Mouse (Mus musculus) layer of hippocampus, postnatal 14 days (tissue): ENCODE measurements at regions not wholly inside any gene's neighbourhood (a gene's known extent, or its start where the extent isn't known, plus 50 kb on each side); places are given as distances from the start of the nearest gene placed in this dataset.

Experiments
- DNase-seq, 2 experiments: peaks; one replicate each; pipeline ENCODE4 v3.0.0; 2021 to 2022; ENCODE audit warnings: low spot score in 2 of 2, mixed read lengths in 1 of 2

DNA sequence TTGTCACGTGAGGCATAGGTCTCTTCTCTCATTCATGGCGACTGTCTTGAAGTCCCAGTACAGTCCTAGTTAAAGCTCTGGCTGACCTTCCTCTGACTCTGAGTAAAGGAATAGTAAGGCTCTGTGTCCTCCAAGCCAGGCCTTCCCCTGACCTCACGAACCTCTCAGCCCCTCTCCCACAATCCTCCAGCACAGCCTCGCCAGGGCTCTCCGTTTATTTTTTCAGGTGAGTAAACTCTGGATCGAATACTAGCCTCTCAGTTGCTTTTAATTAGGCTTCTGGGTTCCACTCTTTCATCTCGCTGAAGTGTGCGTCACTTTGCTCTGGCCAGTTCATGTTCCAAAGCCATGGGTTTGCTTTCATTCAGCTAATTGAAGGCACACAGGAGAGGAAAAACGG lies 133.8 kb downstream of the Mylk4 start:
- DNase-seq = no peak

DNA sequence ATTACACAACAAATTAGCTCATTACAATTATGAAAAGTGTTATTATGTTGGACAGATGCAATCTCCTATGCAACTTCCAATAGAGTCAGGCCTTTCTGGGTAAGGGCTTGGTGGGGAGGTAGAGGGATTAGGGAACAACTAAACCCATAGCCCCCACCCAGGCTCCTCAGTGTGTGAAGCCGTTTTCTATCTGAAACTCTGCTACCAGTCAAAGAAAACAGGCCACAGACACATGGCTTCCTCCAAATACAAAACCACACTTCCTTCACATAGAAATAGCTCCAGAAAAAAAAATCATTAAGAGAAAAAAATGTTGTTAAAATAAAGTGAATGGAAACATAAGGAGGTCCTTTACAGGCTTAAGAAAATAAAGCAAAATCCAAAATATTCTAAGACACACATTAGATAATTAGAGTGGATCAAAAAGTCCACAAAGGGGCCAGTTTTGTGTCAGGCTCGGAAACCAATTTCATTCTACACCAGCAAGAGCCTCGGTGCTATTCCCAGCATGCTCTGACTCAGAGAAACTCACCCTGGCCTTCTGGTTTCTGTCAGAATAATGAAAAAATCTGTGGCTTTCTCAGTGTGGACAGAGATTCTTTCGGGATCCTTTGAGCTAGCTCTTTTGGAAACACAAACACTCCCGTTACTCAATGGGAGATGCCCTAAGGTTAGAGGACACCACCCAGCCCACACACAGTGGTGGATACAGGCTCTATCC lies 140.6 kb downstream of the Mylk4 start:
- DNase-seq = no peak

DNA sequence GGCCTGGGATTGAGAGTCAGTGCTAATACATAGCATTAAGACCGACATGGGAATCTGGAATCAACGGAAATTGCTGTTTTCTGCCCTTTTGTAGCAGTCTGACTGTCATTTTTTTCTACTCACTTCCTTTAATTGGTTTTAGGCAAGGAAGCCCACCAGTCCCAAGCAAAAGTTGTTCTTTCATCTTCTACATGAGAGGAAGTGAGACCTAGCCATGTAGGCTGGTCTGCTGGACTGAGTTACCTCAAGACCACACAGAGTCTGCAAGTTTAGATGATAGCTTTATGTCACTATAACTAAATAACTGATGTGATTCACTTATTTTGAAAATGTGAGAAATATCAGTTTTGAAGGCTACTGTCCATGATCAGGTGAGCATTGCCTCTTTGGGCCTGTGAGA lies 142.8 kb downstream of the Mylk4 start:
- DNase-seq = no peak

DNA sequence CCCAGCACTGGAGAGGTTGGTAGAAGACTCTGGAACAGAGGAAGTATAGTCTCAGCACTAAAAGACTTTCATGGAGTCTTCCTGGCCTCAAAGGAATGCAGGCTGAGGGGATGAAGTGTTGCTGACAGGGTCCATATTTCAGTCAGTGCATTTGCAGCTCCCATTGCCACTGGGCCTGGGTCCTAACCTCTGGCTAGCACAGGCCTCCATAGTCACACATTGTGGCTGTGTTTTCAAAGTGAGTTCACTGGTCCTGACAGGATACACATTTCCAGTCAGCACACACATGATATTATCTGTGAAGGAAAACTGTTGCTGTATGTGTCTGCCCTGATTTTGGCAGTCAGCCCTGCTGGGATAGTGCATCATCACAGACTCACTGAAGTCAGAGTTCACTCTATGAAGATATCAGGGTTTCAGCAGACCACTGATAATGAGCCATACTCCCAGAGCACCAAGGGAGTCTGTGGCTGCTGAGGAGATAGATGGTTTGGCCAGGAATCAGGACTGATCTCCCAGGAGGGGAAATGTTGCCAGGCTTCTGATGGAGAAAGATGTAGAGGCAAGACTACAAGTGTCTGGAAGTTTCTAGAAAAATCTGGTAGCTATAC lies 153.5 kb downstream of the Mylk4 start:
- no peak for DNase-seq

DNA sequence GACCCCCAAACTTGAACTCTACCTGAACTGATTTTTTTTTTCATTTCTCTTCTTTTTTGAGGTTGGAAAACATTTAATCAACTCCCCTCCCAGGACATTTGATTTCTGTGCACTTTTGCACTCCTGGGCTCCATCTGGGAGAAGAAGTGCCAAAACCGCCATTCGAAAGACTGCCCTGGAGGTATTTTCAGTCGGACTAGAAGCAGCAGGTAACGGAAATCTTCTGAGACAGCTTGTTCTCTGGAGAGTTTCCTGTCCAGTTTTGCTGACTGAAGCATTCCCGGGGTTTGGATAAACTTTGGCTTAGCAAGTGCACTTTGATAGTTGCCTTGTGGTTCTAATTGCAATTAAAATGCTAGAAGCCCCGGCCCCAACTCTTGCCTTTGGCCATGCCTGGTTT lies 169.8 kb downstream of the Mylk4 start:
- no peak for DNase-seq

DNA sequence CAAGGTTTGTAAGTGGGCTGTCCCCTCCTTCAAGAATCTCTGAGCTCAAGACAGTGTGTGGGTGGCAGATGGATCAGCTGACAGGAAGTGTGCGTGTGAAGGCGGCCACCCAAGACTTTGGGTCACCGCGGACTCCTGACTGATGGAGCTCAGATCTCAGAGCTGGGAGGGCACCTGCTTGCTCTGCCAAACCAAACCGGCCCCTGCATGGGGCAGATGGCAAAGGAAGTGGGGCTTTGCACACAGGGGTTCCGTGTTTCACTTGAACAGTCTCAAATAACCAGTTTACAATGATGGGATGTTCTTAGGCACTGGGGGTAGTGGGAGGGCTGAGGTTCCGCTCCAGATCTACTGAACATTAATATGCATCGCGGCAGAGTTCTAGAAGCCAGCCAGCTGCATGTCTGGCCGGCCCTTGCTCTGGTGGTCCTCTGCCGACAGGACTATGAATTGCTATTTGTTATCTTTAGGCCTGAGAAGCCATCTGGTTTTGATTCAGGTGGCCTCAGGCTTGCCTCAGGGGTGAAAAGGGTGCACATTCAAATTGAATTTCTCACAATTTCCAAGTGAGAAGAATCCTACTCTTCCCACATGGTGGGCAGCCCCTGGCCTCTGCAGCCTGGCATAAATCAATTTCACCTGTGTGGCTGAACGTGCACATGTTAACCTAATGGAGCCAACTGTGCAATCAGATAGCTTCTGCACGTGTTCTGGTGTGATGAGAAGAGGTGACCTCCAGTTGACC lies 172.0 kb downstream of the Mylk4 start:
- no peak for DNase-seq

DNA sequence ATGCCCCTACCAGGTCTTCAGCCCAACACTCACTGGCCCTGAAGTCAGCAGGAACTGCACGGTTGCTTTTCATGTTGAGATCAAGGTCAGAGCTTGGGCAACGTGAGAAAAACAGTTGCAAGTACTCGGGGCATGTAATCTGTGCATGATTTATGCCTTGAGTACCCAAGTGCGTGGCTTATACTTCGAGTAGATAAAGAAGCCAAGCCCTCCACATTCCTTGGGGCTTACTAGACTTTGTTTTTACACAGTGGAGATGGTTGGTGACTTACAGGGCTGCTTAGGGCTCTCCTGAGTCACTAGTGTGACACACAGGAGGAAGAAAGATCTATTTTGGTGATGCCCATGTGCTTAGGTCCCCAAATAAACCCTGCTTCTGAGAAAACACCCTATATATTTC lies 172.8 kb downstream of the Mylk4 start:
- DNase-seq = no peak

DNA sequence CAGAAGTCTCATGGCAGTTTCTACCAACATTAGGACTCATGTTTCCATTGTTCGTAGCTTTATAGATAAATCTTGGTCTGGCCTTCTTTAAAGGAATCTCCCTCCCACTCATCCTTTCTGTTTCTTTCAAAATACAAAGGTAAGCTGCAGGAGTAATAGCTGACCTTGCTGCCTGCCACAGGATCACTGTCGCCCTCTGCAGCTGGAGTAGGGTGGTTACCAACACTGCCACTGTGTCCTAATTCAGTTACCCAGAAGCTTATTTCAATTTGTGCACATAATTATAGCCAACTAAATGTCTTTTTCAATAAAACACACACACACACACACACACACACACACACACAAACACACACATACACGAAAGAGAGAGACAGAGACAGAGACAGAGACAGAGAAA lies 175.3 kb downstream of the Mylk4 start:
- no peak for DNase-seq

DNA sequence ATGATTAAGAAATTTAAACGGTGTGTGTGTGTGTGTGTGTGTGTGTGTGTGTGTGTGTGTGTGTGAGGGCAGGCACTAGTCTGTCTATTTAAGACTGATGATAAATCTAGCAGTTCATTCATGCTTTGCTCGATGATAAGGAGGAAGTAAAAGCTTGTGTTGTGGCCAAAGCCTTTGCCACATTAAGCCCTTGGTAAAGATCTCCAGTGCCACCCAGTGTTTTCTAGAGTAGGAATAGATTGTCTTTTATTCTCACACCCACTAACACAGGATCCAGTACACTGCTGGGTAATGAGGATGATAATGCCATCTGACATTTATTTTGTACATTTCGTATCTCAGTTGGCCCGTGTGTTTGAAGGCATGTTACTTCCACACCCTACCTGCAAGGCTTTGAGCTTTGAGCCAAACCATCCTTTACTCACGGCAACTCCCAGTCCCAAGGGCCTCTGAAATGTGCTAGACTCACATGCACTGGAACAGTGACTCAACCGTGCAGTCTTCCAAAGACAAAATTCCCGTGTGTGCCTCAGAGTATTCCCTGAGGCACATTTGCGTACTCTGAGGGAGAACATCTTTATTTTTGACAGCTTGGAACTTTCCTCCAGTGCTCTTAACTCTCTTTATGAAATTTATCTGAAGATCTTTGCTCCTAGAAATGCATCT lies 179.7 kb downstream of the Mylk4 start:
- no peak for DNase-seq

DNA sequence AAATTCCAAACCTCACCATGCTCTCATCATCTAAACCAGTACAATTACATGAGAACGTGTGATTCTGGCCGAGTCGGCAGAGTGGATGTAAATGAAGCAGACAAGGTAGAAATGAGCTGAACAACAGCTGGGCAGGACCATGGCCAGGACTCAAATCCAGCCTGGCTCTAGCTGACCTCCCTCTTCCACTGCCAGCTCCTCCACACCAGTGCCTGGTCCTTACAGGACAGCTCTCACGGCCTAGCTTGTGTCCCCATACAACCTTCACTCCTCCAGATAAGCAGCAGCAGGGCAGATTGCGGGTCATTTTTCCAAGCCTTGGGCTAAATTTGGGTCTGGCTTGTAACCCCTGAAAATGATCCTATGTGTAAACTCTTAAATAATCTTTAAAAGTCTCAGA lies 182.4 kb downstream of the Mylk4 start:
- no peak for DNase-seq

DNA sequence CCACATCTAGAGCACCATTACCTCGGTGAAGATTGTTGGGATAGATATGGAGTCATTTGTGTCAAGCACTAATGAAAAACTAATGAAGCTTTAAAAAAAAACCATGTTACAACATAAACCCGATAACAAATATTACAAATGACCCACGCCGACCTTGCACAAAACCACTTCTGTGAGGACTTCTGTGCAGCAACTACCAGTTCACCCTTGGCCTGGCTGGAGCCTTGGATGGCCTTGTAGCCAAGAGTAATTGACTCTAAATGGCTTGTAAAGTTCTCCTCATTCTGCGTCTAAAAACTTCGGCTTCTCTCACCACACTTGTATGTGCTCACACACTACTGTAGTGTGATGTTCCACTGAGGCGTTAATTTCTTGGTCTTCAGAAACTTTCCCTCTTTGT lies 190.1 kb downstream of the Mylk4 start:
- DNase-seq = no peak

DNA sequence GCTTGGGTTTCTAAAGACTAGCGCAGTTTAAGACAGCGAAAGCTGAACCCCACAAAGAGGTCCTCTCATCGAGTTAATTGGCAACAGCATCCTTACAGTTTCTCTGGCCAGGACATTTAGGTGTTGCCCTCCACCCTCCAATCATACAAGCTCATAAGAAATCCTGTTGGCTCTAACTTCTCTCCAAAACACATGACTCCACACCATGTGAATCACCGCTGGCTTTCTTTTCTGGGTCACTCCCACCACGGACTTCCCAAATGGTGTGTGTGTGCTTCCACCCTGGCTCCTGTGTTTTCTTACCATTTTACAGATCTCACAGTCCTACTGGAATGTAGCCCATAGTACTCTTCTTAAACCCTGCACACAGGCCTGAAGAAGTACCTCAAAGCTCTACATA lies 190.6 kb downstream of the Mylk4 start:
- DNase-seq = no peak

DNA sequence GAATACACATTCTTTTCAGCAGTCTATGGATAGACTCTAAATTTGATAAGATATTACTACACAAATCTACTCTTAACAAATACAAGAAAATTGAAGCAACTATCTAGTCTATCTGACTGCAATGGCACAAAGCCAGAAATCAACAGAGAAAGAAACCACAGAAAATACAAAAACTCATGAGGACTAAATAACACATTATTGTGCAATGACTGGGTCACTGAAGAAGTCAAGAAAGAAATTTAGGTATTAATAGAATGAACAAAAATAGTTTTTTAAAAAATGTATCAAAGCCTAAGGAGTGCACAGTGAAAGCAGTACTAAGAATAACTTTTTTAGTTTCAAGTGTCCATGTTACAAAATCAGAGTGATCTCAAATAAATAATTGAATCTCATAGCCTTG lies 202.2 kb downstream of the Mylk4 start:
- no peak for DNase-seq

DNA sequence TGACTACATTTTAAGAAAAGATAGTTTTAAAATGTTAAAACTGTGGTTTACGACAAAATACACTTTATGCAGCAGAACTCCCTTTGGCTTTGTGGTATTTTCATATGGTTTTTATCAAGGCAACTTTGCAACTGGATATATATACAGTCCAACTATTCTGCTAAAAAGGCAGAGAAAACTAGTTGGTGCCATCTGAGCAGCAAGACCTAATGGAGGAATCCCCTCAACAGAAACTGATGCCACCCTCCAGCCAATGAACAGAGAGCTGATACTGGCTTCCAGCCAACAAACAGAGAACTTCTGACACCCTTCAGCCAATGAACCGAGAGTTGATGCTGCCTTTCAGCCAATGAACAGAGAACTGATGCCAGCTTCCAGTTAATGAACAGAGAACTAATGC lies 215.9 kb downstream of the Mylk4 start:
- no peak for DNase-seq

DNA sequence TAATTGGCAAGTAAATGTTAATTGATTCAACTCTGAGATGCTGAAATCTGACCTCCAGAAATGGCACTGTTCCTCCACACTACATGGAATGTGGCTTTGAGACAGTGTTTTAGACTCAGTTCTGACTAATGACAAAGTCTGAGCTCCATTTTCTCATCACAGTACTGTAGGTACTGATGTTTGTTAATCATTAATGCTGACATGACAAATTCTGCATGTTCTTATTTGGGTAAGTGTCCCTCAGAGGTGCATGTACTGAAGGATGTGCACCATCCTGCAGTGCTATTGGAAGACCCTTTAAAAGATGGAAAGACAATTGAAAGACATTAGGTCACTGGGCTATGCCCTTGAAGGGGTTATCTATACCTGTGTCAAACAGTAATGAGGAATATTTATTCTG lies 222.1 kb upstream of the Gmds start:
- no peak for DNase-seq

DNA sequence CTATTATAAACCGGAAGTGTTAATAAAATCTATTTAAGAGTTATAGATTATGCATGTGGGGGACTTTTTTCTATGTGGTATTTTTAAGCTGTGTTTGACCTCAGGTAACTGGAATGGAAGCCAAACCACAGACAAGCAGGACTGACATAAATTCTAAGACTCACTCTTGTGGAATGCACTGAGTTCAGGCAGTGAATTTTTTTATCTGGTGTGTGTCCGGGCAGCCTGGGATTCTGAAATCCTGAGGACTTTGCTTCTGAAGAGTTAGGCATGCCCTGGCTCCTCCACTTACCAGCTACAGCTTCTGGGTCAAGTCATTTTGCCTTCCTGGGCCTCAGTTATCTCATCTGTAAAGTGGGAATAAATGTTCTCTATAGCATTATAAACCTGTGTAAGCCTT lies 217.9 kb upstream of the Gmds start:
- DNase-seq = no peak

DNA sequence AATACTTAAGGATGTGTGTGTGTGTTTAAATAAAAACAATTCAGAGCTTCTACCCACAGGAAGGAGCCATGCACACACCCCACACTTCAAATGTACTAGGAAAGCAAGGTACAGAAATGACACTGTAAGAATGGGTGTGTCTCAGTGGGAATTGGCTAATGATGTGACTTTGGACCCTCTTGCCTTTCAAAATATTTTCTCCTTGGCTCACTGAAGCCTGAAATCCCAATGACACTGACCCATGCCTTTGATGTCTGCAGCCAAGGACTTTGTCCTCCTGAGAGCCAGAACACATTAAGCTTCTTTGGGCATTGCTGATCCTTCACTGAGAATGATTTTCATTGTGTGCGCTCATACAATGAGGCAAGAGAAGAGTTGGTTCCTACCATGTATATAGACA lies 216.5 kb upstream of the Gmds start:
- DNase-seq = no peak

DNA sequence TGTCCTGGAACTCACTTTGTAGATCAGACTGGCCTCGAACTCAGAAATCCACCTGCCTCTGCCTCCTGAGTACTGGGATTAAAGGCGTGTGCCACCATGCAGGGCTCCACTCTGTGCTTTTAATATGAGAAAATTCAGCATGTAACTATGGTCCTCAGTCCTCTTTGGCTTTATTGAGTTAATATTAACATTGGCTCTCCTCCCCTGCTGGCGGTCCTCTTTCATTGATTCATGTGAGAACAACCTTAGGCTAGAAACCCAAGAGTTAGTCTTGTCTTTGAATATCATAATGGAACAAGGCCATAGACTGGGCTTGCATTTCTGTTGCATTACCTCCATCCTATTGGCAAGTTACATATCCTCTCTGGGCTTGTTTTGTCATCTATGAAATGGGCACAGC lies 216.1 kb upstream of the Gmds start:
- no peak for DNase-seq

DNA sequence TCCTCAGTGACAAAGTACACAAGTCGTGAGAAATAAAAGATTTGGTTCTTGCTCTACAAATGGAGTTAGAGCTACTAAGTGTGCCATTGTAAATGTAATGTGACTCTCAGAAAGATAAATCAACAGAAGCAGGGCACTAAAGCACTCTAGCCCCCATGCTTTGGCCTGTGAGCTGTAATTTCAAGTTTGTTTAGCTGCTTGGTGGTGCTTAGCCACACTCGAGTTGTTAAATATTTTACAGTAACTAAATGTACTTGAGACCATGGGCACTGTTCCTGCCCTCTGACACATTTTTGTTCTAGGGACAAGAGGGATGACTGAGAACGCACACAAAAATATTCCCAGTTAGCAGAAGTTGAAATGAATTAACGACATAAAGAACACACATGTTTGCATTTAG lies 214.6 kb upstream of the Gmds start:
- no peak for DNase-seq

DNA sequence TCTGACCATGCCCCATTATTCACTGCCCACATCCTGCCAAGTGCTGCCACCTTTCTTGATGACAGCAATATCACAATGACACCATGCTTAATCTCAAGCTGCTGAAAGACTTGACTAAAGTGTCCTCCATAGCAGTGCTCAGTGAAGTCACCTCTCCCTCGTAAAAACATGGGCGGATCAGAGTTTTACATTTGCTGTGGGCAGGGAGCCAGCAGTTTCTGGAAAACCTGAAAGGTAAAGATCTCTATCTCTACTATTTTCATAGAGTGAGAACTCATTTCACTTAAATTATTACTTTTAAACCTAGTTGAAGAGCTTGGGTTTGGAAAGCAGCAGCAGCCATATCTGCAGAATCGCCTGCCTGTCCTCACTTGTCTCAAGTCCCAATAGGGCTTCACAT lies 211.6 kb upstream of the Gmds start:
- DNase-seq = no peak

DNA sequence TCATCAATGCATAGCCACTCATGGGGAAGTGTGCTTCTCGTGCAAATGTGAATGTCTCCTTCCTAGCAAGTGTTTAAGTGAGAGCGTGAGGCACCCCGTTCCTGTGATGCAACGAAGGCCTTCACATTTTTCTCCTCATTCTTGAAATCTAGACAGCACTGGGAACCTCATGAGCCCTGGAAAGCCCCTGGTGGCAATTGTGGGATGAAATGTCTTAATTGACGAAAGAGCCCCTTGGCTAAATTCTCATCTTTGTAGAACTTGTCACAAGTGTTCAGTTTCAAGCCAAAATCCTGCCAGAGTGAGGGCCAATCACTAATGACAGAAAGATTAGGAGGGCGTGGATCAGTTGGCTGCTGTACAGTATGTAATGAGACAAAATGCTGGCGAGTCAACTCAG lies 208.6 kb upstream of the Gmds start:
- no peak for DNase-seq
